Mouse (Mus musculus) kidney, adult 8-10 months (tissue): Measurements from ENCODE around the gene Tmem186.

Source experiments
- DNase-seq, 2 experiments: peaks; one replicate each; pipeline ENCODE4 v3.0.0; 2022

Gene Tmem186

GRCm38 (mm10) chr16:8610397-8610796, 27.1 kb downstream of the Tmem186 start:
- no peak for DNase-seq

GRCm38 (mm10) chr16:8603789-8604188, 33.7 kb downstream of the Tmem186 start:
- no peak for DNase-seq

- no peak for DNase-seq
Observed at GRCm38 (mm10) chr16:8597516-8597915, 40.0 kb downstream of the Tmem186 start.

GRCm38 (mm10) chr16:8596336-8596735, 41.2 kb downstream of the Tmem186 start:
- DNase-seq = no peak

- no peak for DNase-seq
Observed at GRCm38 (mm10) chr16:8595411-8595810, 42.1 kb downstream of the Tmem186 start.

GRCm38 (mm10) chr16:8585056-8585455, 52.5 kb downstream of the Tmem186 start:
- DNase-seq = no peak

- no peak for DNase-seq
Observed at GRCm38 (mm10) chr16:8584248-8584647, 53.3 kb downstream of the Tmem186 start.
